Mouse (Mus musculus) liver, embryonic 11.5 days (tissue): Measurements from ENCODE around the gene Mettl5. TPM values are rescaled to one million over a fixed set of nuclear protein-coding genes. Genes with fewer than 3 reads are reported as not detected.
A peak's percentile ranks its signal among the peaks of the same experiment; 100 is the strongest.

Source experiments
- ATAC-seq: fragments of 200-750 bp; cut with Nextera tagmentation; replicated peaks from 2 replicates; pipeline ENCODE4 v1.8.0; 2017; ENCODE audit warnings: moderate number of reproducible peaks, mild to moderate bottlenecking, moderate TSS enrichment, moderate library complexity; ENCODE audit not compliant: low FRiP score
- DNase-seq: peaks from one replicate; pipeline ENCODE4 v3.0.0-alpha.2; 2017; ENCODE audit warnings: low spot score
- H3K27ac ChIP-seq: fragments of 300-500 bp; sonication (generic); 2 replicates; pipeline ENCODE4 v1.5.1; 2014; ENCODE audit warnings: mild to moderate bottlenecking, low read depth, low read length, control low read depth
- H3K27me3 ChIP-seq: fragments of 300-500 bp; sonication (generic); replicated peaks from 2 replicates; pipeline ENCODE4 v1.6.1; 2014; ENCODE audit warnings: low read length, mixed read lengths; ENCODE audit not compliant: control insufficient read depth, insufficient read depth
- H3K36me3 ChIP-seq: fragments of 300-500 bp; sonication (generic); 2 replicates; pipeline ENCODE4 v1.6.1; 2014; ENCODE audit warnings: mild to moderate bottlenecking, low read length, moderate library complexity, mixed read lengths; ENCODE audit not compliant: control insufficient read depth, insufficient read depth
- H3K4me1 ChIP-seq: fragments of 300-500 bp; sonication (generic); replicated peaks from 2 replicates; pipeline ENCODE4 v1.6.1; 2014; ENCODE audit warnings: low read length, mixed read lengths; ENCODE audit not compliant: control insufficient read depth, insufficient read depth
- H3K4me2 ChIP-seq: fragments of 300-500 bp; sonication (generic); 2 replicates; pipeline ENCODE4 v1.6.1; 2014; ENCODE audit warnings: mild to moderate bottlenecking, control low read depth, moderate library complexity
- H3K4me3 ChIP-seq: fragments of 300-500 bp; sonication (generic); 2 replicates; pipeline ENCODE4 v1.5.1; 2014; ENCODE audit warnings: low read depth, low read length, control low read depth
- H3K9ac ChIP-seq: fragments of 300-500 bp; sonication (generic); 2 replicates; pipeline ENCODE4 v1.6.1; 2014; ENCODE audit warnings: low read depth, low read length, control low read depth
- H3K9me3 ChIP-seq: fragments of 300-500 bp; sonication (generic); 2 replicates; pipeline ENCODE4 v1.6.1; 2016; ENCODE audit warnings: low read length, inconsistent platforms, mixed read lengths; ENCODE audit not compliant: control insufficient read depth
- WGBS: fragments of 180-500 bp; shearing (Covaris S2); extraction: QIAGEN DNeasy Blood & Tissue Kit; methylation state at CpG from one replicate; pipeline ENCODE4 v1.1.7; 2014; 5-methylcytosine and 5-hydroxymethylcytosine counted together
- polyA plus RNA-seq: library from polyadenylated mRNA; unstranded; fragments of >200 nt; fragmentation: Nextera tagmentation; extraction: Ambion mirVana; gene quantifications from 2 replicates; pipeline ENCODE4 v1.2.1, GENCODE M21; 2014

Mettl5 gene
- polyA plus RNA-seq, 1 experiment from 2014 or later = 68.1 TPM

GRCm38 (mm10) chr2:69862117-69862657 lies 23.2 kb downstream of the Mettl5 start:
- H3K4me2 ChIP-seq = peak overlapping the region; percentile 78
- DNase-seq (no peak), ATAC-seq (no peak)
- peak overlapping the region; percentile 87 for H3K27ac ChIP-seq
- H3K9me3 ChIP-seq = no peaks in the 10 kb centered on the region
- H3K36me3 ChIP-seq = peaks cover 4% of the 10 kb centered on the region; the same call in 1 of the 2 replicates
- H3K9ac ChIP-seq = peak overlapping the region; percentile 99
- peak overlapping the region; percentile 100 for H3K4me3 ChIP-seq
- peaks cover 6% of the 10 kb centered on the region for H3K4me1 ChIP-seq
- 2% methylated on average over 13 of the region's 13 CpGs for WGBS
- no peaks in the 10 kb centered on the region for H3K27me3 ChIP-seq

GRCm38 (mm10) chr2:69861485-69862091 lies 23.8 kb downstream of the Mettl5 start, which contains the start of gene Ssb:
Ssb (plus strand) TSS chr2:69861562.
- H3K9me3 ChIP-seq = no peaks in the 10 kb centered on the region
- H3K27ac ChIP-seq = peak within 1 kb of the TSS; percentile 87
- WGBS = under 1% methylated on average over 66 of the region's 66 CpGs
- H3K4me3 ChIP-seq = peak within 1 kb of the TSS; percentile 100
- H3K4me1 ChIP-seq = peaks cover 6% of the 10 kb centered on the region
- H3K4me2 ChIP-seq = peak within 1 kb of the TSS; percentile 78
- DNase-seq = peak; percentile 90
- peak; percentile 93 for ATAC-seq
- H3K9ac ChIP-seq = peak within 1 kb of the TSS; percentile 99
- H3K27me3 ChIP-seq = no peaks in the 10 kb centered on the region
- H3K36me3 ChIP-seq = peaks cover 2% of the 10 kb centered on the region; the same call in 1 of the 2 replicates

- H3K4me3 ChIP-seq = peak overlapping the region; percentile 100
- H3K9me3 ChIP-seq = no peaks in the 10 kb centered on the region
- peaks cover 2% of the 10 kb centered on the region; the same call in 1 of the 2 replicates for H3K36me3 ChIP-seq
- H3K27ac ChIP-seq = peak overlapping the region; percentile 87
- H3K9ac ChIP-seq = peak overlapping the region; percentile 99
- no peak for DNase-seq
- WGBS = 7% methylated on average over 13 of the region's 13 CpGs
- no peaks in the 10 kb centered on the region for H3K27me3 ChIP-seq
- H3K4me1 ChIP-seq = peaks cover 6% of the 10 kb centered on the region
- peak overlapping the region; percentile 77 for H3K4me2 ChIP-seq
- ATAC-seq = peak; percentile 72
Measured at GRCm38 (mm10) chr2:69860972-69861452, 24.4 kb downstream of the Mettl5 start.

GRCm38 (mm10) chr2:69857882-69858281 lies 27.5 kb downstream of the Mettl5 start:
- no peaks in the 10 kb centered on the region for H3K36me3 ChIP-seq
- H3K4me3 ChIP-seq = no peak overlapping the region
- ATAC-seq (no peak), DNase-seq (no peak)
- H3K4me2 ChIP-seq = no peak overlapping the region
- no peak overlapping the region for H3K9ac ChIP-seq
- H3K27me3 ChIP-seq = no peaks in the 10 kb centered on the region
- WGBS = 79% methylated on average over 1 of the region's 1 CpGs
- H3K4me1 ChIP-seq = peaks cover 5% of the 10 kb centered on the region
- no peaks in the 10 kb centered on the region for H3K9me3 ChIP-seq
- H3K27ac ChIP-seq = no peak overlapping the region

- Histone ChIP-seq H3K4me3 (no peak overlapping the region), H3K9me3 (no peaks in the 10 kb centered on the region), H3K4me1 (0 out of 2 replicates have a peak, but pooled peaks cover 6% of the 10 kb centered on the region), H3K27me3 (no peaks in the 10 kb centered on the region), H3K36me3 (no peaks in the 10 kb centered on the region), H3K27ac (no peak overlapping the region), H3K9ac (0 out of 2 replicates have a peak overlapping the region, but pooled peaks have one; percentile 17), H3K4me2 (no peak overlapping the region)
- 28% methylated on average over 8 of the region's 8 CpGs for WGBS
- ATAC-seq (no peak), DNase-seq (no peak)
Measured at GRCm38 (mm10) chr2:69856392-69856791, 29.0 kb downstream of the Mettl5 start.

GRCm38 (mm10) chr2:69851427-69852058 lies 33.9 kb downstream of the Mettl5 start:
- H3K4me2 ChIP-seq = no peak overlapping the region
- no peaks in the 10 kb centered on the region for H3K27me3 ChIP-seq
- no peak overlapping the region for H3K4me3 ChIP-seq
- ATAC-seq (peak; percentile 87), DNase-seq (no peak)
- H3K9me3 ChIP-seq = no peaks in the 10 kb centered on the region
- 0 out of 2 replicates have a peak, but pooled peaks cover 3% of the 10 kb centered on the region for H3K4me1 ChIP-seq
- H3K9ac ChIP-seq = no peak overlapping the region
- H3K36me3 ChIP-seq = no peaks in the 10 kb centered on the region
- 65% methylated on average over 2 of the region's 2 CpGs for WGBS
- no peak overlapping the region for H3K27ac ChIP-seq

GRCm38 (mm10) chr2:69849215-69849614 lies 36.2 kb downstream of the Mettl5 start:
- no peak overlapping the region for H3K27ac ChIP-seq
- H3K36me3 ChIP-seq = no peaks in the 10 kb centered on the region
- H3K4me3 ChIP-seq = no peak overlapping the region
- DNase-seq (no peak), ATAC-seq (no peak)
- no peak overlapping the region for H3K9ac ChIP-seq
- 0 out of 2 replicates have a peak, but pooled peaks cover 3% of the 10 kb centered on the region for H3K4me1 ChIP-seq
- WGBS = 68% methylated on average over 6 of the region's 6 CpGs
- no peaks in the 10 kb centered on the region for H3K27me3 ChIP-seq
- H3K9me3 ChIP-seq = no peaks in the 10 kb centered on the region
- no peak overlapping the region for H3K4me2 ChIP-seq

- no peak for ATAC-seq
- Histone ChIP-seq H3K36me3 (peaks cover 6% of the 10 kb centered on the region; the same call in 1 of the 2 replicates), H3K9me3 (no peaks in the 10 kb centered on the region), H3K9ac (no peak overlapping the region), H3K4me1 (no peaks in the 10 kb centered on the region), H3K27me3 (no peaks in the 10 kb centered on the region), H3K4me3 (no peak overlapping the region), H3K27ac (no peak overlapping the region), H3K4me2 (no peak overlapping the region)
- 45% methylated on average over 6 of the region's 6 CpGs for WGBS
- DNase-seq = no peak
Measured at GRCm38 (mm10) chr2:69840261-69840660, 45.2 kb downstream of the Mettl5 start.
